Mouse (Mus musculus) embryonic facial prominence, embryonic 15.5 days (tissue): Measurements from ENCODE around the gene Gm20388. TPM values are rescaled to one million over a fixed set of nuclear protein-coding genes. Genes with fewer than 3 reads are reported as not detected.

Experiments
- ATAC-seq: fragments of 200-750 bp; cut with Nextera tagmentation; 2 replicates; pipeline ENCODE4 v1.8.0; 2017; ENCODE audit warnings: low read depth, moderate TSS enrichment; ENCODE audit not compliant: insufficient number of reproducible peaks, low FRiP score, low TSS enrichment
- H3K27ac ChIP-seq: fragments of 300-500 bp; sonication (generic); replicated peaks from 2 replicates; pipeline ENCODE4 v1.5.1; 2015; ENCODE audit warnings: mild to moderate bottlenecking, inconsistent platforms
- H3K27me3 ChIP-seq: fragments of 300-500 bp; sonication (generic); 2 replicates; pipeline ENCODE4 v1.6.1; 2015; ENCODE audit warnings: inconsistent platforms
- H3K36me3 ChIP-seq: fragments of 300-500 bp; sonication (generic); 2 replicates; pipeline ENCODE4 v1.6.1; 2015; ENCODE audit warnings: mild to moderate bottlenecking, inconsistent platforms
- H3K4me1 ChIP-seq: fragments of 300-500 bp; sonication (generic); 2 replicates; pipeline ENCODE4 v1.6.1; 2015; ENCODE audit warnings: inconsistent platforms
- H3K4me2 ChIP-seq: fragments of 300-500 bp; sonication (generic); replicated peaks from 2 replicates; pipeline ENCODE4 v1.6.1; 2015; ENCODE audit warnings: mild to moderate bottlenecking, inconsistent platforms
- H3K4me3 ChIP-seq: fragments of 300-500 bp; sonication (generic); replicated peaks from 2 replicates; pipeline ENCODE4 v1.5.1; 2015; ENCODE audit warnings: mild to moderate bottlenecking, inconsistent platforms
- H3K9ac ChIP-seq: fragments of 300-500 bp; sonication (generic); 2 replicates; pipeline ENCODE4 v1.6.1; 2015; ENCODE audit warnings: inconsistent platforms
- H3K9me3 ChIP-seq: fragments of 300-500 bp; sonication (generic); replicated peaks from 2 replicates; pipeline ENCODE4 v1.6.1; 2016; ENCODE audit warnings: inconsistent platforms
- WGBS: fragments of 180-500 bp; shearing (Covaris S2); methylation state at CpG from one replicate; pipeline ENCODE4 v1.1.7; 2015; 5-methylcytosine and 5-hydroxymethylcytosine counted together
- polyA plus RNA-seq: library from polyadenylated mRNA; unstranded; fragments of >200 nt; fragmentation: Nextera tagmentation; extraction: Ambion mirVana; gene quantifications from 2 replicates; pipeline ENCODE4 v1.2.1, GENCODE M21; 2015

Gene Gm20388
- polyA plus RNA-seq, 1 experiment from 2014 or later: 8.0 TPM

DNA sequence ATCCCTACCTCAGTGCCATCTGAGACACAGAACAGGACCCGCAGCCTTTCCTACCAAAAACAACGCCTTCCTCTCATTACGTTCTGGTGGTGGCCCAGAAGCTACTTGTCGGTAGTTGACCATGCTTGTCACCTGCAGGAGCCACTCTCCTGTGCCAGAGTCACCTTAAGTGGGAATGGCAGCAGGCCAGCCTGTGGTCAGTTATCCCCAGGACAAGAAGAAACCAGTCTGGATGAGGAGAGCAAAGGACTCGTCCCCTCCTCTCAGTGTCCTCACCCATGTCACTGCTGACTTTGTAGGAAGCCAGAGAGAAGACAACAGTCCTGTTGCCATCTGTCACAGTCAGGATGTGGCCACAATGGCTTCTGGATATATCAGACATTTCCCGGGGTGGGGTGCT is 2906.3 kb downstream of the Gm20388 start:
- ATAC-seq: no peak
- Histone ChIP-seq H3K27me3 (no peaks in the 10 kb centered on the region), H3K4me3 (no peak overlapping the region), H3K36me3 (peaks cover 19% of the 10 kb centered on the region), H3K27ac (no peak overlapping the region), H3K4me1 (0 out of 2 replicates have a peak, but pooled peaks cover 4% of the 10 kb centered on the region), H3K9me3 (no peaks in the 10 kb centered on the region), H3K4me2 (no peak overlapping the region), H3K9ac (no peak overlapping the region)
- 88% methylated on average over 6 of the region's 6 CpGs for WGBS

- 41% methylated on average over 12 of the region's 13 CpGs for WGBS
- Histone ChIP-seq H3K9me3 (no peaks in the 10 kb centered on the region), H3K36me3 (peaks cover 15% of the 10 kb centered on the region), H3K9ac (no peak overlapping the region), H3K27ac (no peak overlapping the region), H3K4me3 (no peak overlapping the region), H3K4me1 (0 out of 2 replicates have a peak, but pooled peaks cover 4% of the 10 kb centered on the region), H3K27me3 (no peaks in the 10 kb centered on the region), H3K4me2 (no peak overlapping the region)
- no peak for ATAC-seq
Observed at GRCm38 (mm10) chr8:122817724-122818496, 2907.3 kb downstream of the Gm20388 start.

- Histone ChIP-seq H3K27me3 (no peaks in the 10 kb centered on the region), H3K27ac (no peak overlapping the region), H3K4me1 (peaks cover 13% of the 10 kb centered on the region), H3K36me3 (0 out of 2 replicates have a peak, but pooled peaks cover 8% of the 10 kb centered on the region), H3K9me3 (no peaks in the 10 kb centered on the region), H3K4me2 (no peak overlapping the region), H3K4me3 (no peak overlapping the region), H3K9ac (no peak overlapping the region)
- ATAC-seq: no peak
- WGBS: 78% methylated on average over 11 of the region's 11 CpGs
Observed at GRCm38 (mm10) chr8:122819776-122820175, 2909.1 kb downstream of the Gm20388 start.

DNA sequence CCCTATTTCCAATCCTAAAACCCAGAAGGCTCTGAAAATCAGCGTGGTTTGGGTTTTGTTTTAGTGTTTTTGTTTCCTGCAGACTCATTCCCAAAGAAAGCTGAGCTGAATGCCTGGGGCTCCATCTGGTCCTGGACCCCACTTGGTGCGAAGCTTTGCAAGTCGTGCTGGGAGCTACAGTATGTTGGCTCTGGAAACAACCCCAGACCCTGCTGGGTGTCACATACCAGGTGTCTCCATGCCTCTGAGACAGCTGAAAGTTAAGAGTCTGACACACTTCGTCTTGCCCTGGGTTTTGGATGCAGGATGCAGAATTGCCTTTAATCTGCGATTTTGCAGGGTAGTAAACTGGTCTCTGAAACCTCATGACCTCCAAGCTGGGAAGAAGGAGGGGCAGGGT is 2913.9 kb downstream of the Gm20388 start:
- no peaks in the 10 kb centered on the region for H3K36me3 ChIP-seq
- no peaks in the 10 kb centered on the region for H3K9me3 ChIP-seq
- no peak overlapping the region for H3K27ac ChIP-seq
- H3K4me1 ChIP-seq: peaks cover 23% of the 10 kb centered on the region
- H3K4me3 ChIP-seq: no peak overlapping the region
- no peak for ATAC-seq
- no peaks in the 10 kb centered on the region for H3K27me3 ChIP-seq
- no peak overlapping the region for H3K4me2 ChIP-seq
- no peak overlapping the region for H3K9ac ChIP-seq
- WGBS: 21% methylated on average over 5 of the region's 5 CpGs

DNA sequence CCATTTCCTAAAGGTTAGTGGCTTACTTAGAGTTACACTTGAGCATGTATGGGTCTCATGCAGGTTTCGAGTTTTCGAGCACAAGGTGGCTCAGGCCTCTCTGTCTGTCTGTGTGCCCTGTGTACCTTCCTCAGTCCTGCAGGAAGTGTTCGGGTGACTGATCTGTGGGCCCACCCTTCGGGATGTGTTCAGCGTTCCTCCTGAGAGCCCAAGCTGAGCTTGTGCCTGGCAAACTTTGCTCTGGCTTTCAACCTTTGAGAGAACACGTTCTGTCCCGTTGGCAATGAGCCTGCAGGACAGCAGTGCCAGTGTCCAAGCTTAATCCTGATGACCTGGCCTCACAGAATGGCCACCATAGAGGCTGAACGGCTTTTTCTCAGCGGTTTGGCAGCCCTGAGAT is 2914.3 kb downstream of the Gm20388 start:
- peaks cover 23% of the 10 kb centered on the region for H3K4me1 ChIP-seq
- WGBS: 75% methylated on average over 9 of the region's 9 CpGs
- H3K4me2 ChIP-seq: no peak overlapping the region
- H3K9me3 ChIP-seq: no peaks in the 10 kb centered on the region
- H3K4me3 ChIP-seq: no peak overlapping the region
- H3K27ac ChIP-seq: no peak overlapping the region
- H3K27me3 ChIP-seq: no peaks in the 10 kb centered on the region
- no peak overlapping the region for H3K9ac ChIP-seq
- ATAC-seq: no peak
- no peaks in the 10 kb centered on the region for H3K36me3 ChIP-seq

- no peak overlapping the region for H3K9ac ChIP-seq
- no peaks in the 10 kb centered on the region for H3K36me3 ChIP-seq
- no peak overlapping the region for H3K4me2 ChIP-seq
- H3K27ac ChIP-seq: no peak overlapping the region
- 72% methylated on average over 8 of the region's 8 CpGs for whole genome bisulfite sequencing
- ATAC-seq: no peak
- H3K27me3 ChIP-seq: no peaks in the 10 kb centered on the region
- no peaks in the 10 kb centered on the region for H3K9me3 ChIP-seq
- H3K4me1 ChIP-seq: peaks cover 23% of the 10 kb centered on the region
- H3K4me3 ChIP-seq: no peak overlapping the region
Observed at GRCm38 (mm10) chr8:122825408-122825807, 2914.8 kb downstream of the Gm20388 start.

GRCm38 (mm10) chr8:122829396-122829795 is 2918.8 kb downstream of the Gm20388 start:
- Histone ChIP-seq H3K4me1 (peaks cover 17% of the 10 kb centered on the region), H3K9ac (no peak overlapping the region), H3K27me3 (no peaks in the 10 kb centered on the region), H3K27ac (no peak overlapping the region), H3K36me3 (no peaks in the 10 kb centered on the region), H3K9me3 (no peaks in the 10 kb centered on the region), H3K4me3 (no peak overlapping the region), H3K4me2 (no peak overlapping the region)
- 84% methylated on average over 3 of the region's 3 CpGs for WGBS
- no peak for ATAC-seq

- peaks cover 6% of the 10 kb centered on the region; the same call in 1 of the 2 replicates for H3K4me1 ChIP-seq
- no peaks in the 10 kb centered on the region for H3K9me3 ChIP-seq
- 37% methylated on average over 8 of the region's 8 CpGs for WGBS
- H3K27me3 ChIP-seq: no peaks in the 10 kb centered on the region
- no peak overlapping the region for H3K4me3 ChIP-seq
- no peaks in the 10 kb centered on the region for H3K36me3 ChIP-seq
- no peak overlapping the region for H3K27ac ChIP-seq
- peak; percentile 62 for ATAC-seq
- no peak overlapping the region for H3K9ac ChIP-seq
- H3K4me2 ChIP-seq: no peak overlapping the region
Observed at GRCm38 (mm10) chr8:122830349-122831061, 2919.9 kb downstream of the Gm20388 start.

DNA sequence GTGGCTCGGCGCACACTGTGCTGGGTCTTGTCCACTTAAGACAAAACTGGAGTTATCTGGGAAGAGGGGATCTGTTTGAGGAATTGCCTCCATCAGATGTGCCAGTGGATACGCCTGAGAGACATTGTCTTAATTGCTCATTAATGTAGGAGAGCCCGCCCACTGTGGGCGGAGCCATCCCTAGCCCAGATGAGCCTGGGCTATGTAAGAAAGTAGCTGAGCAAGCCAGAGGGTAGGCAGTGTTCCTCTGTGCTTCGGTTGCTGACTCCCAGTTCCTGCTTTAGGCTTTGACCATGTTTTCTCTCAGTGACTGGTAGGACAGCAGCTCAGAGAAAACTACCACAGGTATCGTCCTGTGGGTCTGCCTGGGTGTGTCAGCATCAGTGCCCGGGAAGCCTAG is 2923.8 kb downstream of the Gm20388 start:
- no peak overlapping the region for H3K4me3 ChIP-seq
- no peak for ATAC-seq
- no peaks in the 10 kb centered on the region for H3K4me1 ChIP-seq
- H3K36me3 ChIP-seq: no peaks in the 10 kb centered on the region
- H3K9me3 ChIP-seq: no peaks in the 10 kb centered on the region
- no peak overlapping the region for H3K9ac ChIP-seq
- H3K27ac ChIP-seq: no peak overlapping the region
- no peaks in the 10 kb centered on the region for H3K27me3 ChIP-seq
- H3K4me2 ChIP-seq: no peak overlapping the region
- 81% methylated on average over 8 of the region's 8 CpGs for WGBS

GRCm38 (mm10) chr8:122834971-122835370 is 2924.3 kb downstream of the Gm20388 start:
- no peak overlapping the region for H3K4me3 ChIP-seq
- H3K4me1 ChIP-seq: no peaks in the 10 kb centered on the region
- H3K27me3 ChIP-seq: no peaks in the 10 kb centered on the region
- ATAC-seq: no peak
- WGBS: 32% methylated on average over 8 of the region's 8 CpGs
- no peak overlapping the region for H3K27ac ChIP-seq
- no peak overlapping the region for H3K9ac ChIP-seq
- H3K36me3 ChIP-seq: no peaks in the 10 kb centered on the region
- H3K9me3 ChIP-seq: no peaks in the 10 kb centered on the region
- no peak overlapping the region for H3K4me2 ChIP-seq

DNA sequence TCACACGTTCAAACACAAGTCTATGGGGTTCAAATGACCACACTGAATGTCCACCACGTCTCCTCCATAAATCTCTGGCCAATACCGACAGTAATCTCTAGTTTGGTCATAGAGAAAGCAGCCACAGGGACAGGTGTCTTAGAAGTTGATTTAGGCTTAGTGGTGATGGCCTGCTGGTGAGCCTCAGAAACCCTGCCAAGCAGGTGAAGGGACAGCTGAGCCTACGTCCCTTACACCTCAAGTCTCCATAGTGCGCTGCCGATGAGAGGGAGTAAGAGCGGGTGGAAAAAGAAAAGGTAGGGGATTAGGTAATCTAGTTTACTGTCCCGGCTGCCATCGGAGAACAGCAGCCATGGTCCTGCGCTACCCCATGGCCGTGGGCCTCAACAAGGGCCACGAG is 2925.6 kb downstream of the Gm20388 start:
- H3K9ac ChIP-seq: no peak overlapping the region
- no peaks in the 10 kb centered on the region for H3K36me3 ChIP-seq
- no peaks in the 10 kb centered on the region for H3K27me3 ChIP-seq
- no peaks in the 10 kb centered on the region for H3K9me3 ChIP-seq
- H3K4me2 ChIP-seq: no peak overlapping the region
- WGBS: 78% methylated on average over 12 of the region's 12 CpGs
- no peak overlapping the region for H3K4me3 ChIP-seq
- H3K4me1 ChIP-seq: no peaks in the 10 kb centered on the region
- ATAC-seq: no peak
- H3K27ac ChIP-seq: no peak overlapping the region
